Mouse (Mus musculus): ENCODE measurements around the gene Crip1.

DNA sequence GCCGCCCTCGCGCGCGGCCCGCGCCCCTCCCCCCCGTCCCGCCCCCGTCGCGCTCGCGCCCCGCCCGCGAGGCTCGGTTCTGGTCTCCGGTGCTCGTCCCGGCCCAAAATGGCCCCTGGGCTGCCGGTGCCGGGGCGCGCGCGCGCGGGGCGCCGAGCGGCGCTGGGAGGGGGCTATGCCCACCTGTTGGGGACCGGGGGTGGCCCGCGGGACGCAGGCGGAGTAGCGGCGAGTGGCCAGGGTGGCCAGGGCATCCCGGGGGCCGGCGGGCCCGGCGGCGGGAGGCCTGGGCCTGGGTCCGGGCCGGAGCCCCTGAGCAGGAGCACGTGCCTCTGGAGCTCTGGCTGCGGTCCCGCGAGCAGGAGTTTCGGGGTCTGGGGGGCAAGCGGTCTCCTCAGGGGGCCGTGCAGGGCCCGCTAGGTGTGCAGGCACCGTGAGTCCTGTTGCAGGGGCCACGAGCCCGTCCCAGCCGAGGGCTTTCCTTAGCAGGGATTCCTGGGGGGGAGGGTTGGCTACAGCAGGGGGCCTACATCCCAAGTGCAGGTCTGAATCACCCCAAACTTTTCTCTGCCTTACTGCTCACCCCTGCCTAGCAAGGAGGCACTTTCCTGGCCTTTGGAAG lies 47.5 kb upstream of the Crip1 start:
- TF ChIP-seq ZC3H11A (IDR thresholded peaks at IDR 0.05; ENCODE audit: borderline replicate concordance, low read depth, low read length) (no peak), ZNF384 (IDR thresholded peaks at IDR 0.05; ENCODE audit: low read depth, low read length) (no peak)

Measured in ES-E14 (cell line).